Mouse (Mus musculus) heart, postnatal 25 days (tissue): ENCODE measurements at regions not wholly inside any gene's neighbourhood (a gene's known extent, or its start where the extent isn't known, plus 50 kb on each side); places are given as distances from the start of the nearest gene placed in this dataset.

Experiments used
- DNase-seq: peaks from one replicate; pipeline ENCODE4 v3.0.0; 2022; ENCODE audit warnings: low spot score
- intact Hi-C: fragments of 180-260 bp; cut with DNase I; formaldehyde crosslinking; loops from one replicate; pipeline ENCODE4 v1.15.1; 2025

DNA sequence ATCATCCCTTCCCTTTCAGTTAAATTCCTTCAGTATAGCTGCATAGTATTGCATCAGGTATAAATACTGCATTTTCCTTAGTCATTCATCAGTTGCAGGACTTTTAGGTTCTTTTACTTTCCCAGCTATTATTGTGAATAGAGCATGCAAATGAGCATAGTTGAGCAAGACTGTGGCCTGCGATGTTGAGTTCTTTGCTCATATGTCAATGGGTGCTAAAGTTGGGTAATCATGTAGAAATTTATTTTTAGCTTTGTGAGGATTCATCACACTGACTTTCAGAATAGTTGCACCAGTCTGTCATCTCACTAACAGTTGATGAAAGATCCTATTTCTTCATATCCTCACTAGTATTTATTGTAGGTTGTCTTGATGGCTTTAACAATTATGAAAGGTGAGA lies 380.3 kb upstream of the Arrdc3 start:
- intact Hi-C loops = no loop called here
- DNase-seq = no peak

DNA sequence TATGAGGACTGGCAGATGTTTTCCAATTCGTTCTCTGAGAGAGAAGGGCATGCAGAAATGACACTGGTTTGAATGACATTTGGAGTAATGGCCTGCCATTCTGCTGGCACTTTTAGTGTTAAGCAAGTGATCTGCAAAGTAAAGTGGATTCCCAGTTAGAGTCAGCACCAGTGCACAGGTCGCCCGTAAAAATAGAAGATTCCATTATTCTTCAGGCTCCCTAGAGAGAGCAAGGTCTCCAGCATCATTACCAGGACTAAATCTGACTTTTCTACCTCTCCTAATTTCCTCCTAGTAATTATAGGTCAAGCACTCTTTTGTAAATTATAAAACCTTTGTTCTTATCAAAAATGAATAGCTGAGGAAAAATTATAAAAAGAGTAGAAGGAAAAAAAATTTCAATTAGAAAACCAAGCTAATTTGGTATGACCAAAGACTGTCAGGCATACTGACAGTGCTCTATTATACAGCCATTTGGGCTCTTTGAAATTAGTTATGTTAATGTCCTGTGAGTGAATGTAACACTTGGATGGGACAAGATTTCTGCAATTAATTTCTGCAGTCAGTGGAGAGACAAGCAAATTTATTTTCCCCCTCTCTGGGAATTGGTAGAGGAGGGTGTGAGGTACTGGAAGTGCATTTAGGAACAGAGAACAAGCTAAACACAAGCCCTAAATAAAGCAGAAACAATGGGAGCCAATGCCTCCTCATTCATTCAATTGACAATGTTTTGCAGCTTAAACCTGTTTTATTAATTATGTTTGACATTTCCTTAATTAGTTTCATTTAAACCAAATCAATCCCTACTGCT lies 368.8 kb upstream of the Arrdc3 start:
- intact Hi-C loops = no loop called here
- DNase-seq = no peak

DNA sequence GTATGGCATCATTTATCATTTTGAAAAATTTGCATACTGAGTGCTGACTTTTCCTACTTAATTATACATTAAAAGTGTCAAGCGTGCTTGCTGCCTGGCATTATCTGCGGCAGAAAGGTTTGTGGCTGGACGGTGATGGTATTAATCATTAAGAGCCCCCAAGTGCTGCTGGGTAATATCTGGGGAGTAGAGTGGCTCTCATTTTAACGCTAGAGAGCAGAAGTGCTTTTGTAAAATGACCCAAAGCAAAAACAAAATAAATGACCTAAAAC lies 368.3 kb upstream of the Arrdc3 start:
- DNase-seq = no peak
- intact Hi-C loops = no loop called here

DNA sequence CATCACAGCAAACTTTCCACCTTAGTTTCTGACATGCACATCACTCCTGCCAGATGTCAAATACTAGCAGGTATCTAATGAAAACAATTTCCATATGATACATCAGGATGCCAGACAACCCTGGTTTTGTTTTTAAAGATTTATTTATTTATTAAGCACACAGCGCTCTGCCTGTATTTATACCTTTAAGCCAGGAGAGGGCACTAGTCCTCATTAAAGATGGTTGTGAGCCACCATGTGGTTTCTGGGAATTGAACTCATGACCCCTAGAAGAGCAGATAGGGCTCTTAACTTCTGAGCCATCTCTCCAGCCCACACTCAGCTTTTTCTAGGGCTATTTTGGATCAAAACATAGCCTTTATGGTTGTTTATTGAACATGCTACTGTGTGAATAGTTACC lies 364.3 kb upstream of the Arrdc3 start:
- intact Hi-C loops = no loop called here
- DNase-seq = no peak

DNA sequence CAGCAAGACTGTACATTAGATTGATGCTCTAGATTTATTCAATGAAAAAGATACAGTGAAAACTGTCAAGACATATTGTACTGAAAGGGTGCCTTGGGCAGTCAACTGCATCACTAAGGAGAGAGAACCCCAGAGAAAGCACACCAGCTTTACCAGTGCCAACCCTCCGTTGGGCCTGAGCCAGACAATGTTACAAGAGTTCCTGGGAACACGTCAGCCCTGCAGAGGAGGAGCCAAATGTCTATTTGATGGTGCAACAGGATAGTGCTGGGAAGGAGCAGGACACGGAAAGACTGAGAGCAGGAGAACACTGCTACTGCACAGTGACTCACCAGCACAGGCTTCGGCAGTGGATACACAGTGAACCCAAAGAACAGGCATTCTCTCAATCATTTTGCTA lies 363.4 kb upstream of the Arrdc3 start:
- no peak for DNase-seq
- intact Hi-C loops = no loop called here

DNA sequence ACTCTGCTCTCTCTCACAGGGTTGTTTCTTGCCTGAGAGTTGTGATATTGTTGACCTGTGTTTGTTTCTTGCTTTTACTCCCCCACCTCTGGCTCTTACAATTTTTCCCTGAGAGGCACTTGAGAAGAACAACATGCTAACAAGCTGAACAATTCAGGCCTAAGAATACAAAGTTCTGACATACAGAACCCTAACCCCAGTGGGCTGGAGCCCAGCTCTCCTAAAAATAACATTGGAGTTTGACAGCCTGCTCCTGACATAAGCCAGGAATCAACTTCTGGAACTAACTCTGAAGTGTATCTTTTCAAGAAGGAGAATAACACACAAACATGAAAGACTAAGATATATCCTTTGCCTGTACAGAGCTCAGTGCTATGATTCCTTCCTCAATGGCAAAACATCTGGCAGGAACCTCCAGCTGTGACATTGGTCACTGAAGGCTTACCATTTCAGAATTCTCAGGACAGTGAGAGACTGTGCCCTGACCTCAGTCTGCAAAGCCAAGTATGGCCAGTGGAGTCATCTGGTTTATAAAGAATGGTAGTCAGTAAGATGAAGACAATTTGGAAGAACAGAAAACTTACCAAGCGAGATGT lies 347.3 kb upstream of the Arrdc3 start:
- intact Hi-C loops = no loop called here
- DNase-seq = peak; percentile 2

DNA sequence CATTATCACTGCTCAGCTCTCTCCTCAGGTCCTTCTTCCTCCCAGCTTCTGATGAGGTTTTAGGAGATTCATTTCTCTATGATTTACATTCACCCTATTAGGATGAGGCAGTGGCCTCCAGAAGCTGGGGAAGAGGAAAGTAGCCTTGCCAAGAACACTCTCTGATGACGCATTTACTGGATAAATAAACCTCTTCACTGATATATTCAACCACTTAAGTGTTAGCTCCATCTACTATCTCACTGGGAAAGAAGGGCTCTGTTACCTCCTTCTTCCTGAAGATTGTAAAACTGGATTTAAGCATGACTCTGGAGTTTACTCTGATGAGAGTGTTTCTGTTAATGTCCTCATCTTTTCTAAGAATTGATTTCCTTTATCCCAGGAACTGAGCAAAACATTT lies 338.2 kb upstream of the Arrdc3 start:
- intact Hi-C loops = no loop called here

DNA sequence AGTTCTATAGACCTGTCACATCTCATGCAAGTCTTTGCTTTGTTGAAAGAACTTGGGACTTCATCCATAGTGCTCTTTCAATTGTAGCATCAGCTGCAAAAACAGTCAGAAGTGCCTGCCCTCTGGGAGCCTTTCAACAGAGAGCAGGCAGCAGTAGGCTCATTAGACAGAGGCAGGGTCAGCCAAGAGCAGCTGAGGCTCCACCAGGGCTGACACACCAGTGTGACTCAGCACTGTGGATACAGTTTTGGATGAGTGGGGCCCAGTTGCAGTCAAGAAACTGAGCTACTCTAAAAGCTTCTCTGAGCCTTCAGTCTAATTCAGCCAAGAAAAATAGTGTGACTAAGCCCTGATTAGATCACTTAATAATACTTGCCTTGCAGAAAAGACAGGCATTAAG lies 326.0 kb upstream of the Arrdc3 start:
- intact Hi-C loops = no loop called here
- peak; percentile 4 for DNase-seq

More for the DNA sequence above, 338.2 kb upstream of the Arrdc3 start:
- no peak for DNase-seq
